Mouse (Mus musculus): Measurements from ENCODE around the gene H2-M10.6. TPM values are rescaled to one million over a fixed set of nuclear protein-coding genes. Genes with fewer than 3 reads are reported as not detected.
A peak's percentile ranks its signal among the peaks of the same experiment; 100 is the strongest.
"Not testable (repeated sequence)": the region's sequence is repeated elsewhere in the genome, so short reads cannot be mapped to it uniquely, and the experiment has no call there.

H2-M10.6 gene
- not detected in 2 replicates for polyA plus RNA-seq (2015; fragmentation: Nextera tagmentation; extraction: Ambion mirVana)

DNA sequence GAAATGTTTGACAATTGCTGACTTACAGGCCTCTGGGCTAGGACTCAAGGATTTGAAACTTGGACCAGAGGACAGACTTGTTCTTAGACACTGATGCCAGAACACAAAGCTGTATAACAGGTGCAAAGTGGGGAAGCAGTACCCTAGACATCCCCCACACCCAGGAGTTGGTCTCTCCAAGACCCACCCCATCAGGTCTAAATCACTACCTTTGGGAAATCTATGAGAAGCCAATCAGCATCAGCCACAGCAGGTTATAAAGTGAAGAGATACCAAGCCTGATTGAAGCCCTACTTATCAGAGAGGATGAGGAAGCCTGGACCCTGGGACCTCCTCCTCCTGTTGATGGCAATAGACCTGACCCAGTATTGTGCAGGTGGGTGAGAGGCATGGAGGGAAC lies at the start of gene H2-M10.6:
H2-M10.6 (plus strand) TSS at position 301 of the 400 bp plus-strand sequence.
- Histone ChIP-seq H3K9me3 (no peaks in the 10 kb centered on the region), H3K27ac (no peak within 1 kb of the TSS), H3K4me3 (no peak within 1 kb of the TSS), H3K36me3 (no peaks in the 10 kb centered on the region), H3K9ac (no peak within 1 kb of the TSS), H3K27me3 (no peaks in the 10 kb centered on the region), H3K4me2 (replicated peaks) (no peak within 1 kb of the TSS), H3K4me1 (no peaks in the 10 kb centered on the region)
- no peak for ATAC-seq (ENCODE audit: low FRiP score, low read depth)

DNA sequence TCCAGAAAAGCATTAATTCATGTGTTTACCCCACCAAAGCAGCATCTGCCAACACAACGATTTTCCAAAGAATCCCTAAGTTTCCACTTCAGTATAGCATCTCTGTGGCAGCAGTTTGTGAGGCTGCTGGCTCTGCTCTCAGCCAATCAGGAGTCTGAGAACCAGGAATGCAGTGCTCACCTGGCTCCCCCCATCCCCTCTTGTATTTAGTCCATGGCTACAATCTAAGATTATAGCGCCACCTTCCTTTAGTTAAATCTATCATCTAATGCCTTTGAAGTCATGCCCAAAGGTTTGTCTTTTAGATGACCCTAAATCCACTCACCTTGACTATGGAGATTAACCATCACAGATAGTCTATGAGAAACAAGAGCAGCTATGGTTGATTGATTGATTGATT lies 48.2 kb upstream of the H2-M10.6 start:
- Histone ChIP-seq H3K36me3 (no peaks in the 10 kb centered on the region), H3K4me2 (replicated peaks) (no peak overlapping the region), H3K27ac (no peak overlapping the region), H3K9me3 (no peaks in the 10 kb centered on the region), H3K9ac (no peak overlapping the region), H3K4me1 (no peaks in the 10 kb centered on the region), H3K4me3 (no peak overlapping the region), H3K27me3 (no peaks in the 10 kb centered on the region)
- 42% methylated on average over 2 of the region's 2 CpGs for WGBS
- no peak for ATAC-seq (ENCODE audit: low FRiP score, low read depth)

DNA sequence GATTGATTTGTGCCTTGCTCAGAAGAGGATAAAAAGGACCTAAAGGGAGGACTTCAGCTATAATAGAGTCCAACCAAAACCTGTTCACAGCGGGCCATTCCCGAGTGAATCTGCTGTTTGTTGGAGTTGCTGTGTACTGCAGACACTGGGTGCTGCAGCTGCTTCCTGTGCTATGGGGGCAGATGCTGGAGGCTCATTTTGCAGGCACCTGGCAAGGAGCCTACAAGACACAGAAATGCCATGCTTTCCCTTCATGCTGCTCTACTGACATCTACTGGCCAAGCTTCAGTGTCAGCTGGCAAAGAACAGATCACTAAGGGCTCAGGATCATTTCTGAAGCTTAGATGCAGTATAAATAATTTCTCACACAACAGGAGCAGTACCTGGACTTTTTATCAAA lies 47.7 kb upstream of the H2-M10.6 start:
- H3K9me3 ChIP-seq; H3K27me3 ChIP-seq; H3K4me1 ChIP-seq; H3K9ac ChIP-seq; ATAC-seq (ENCODE audit: low FRiP score, low read depth); H3K4me2 ChIP-seq (replicated peaks); H3K36me3 ChIP-seq; H3K27ac ChIP-seq; H3K4me3 ChIP-seq: not testable (repeated sequence)
- WGBS, result 15% methylated on average over 2 of the region's 2 CpGs

DNA sequence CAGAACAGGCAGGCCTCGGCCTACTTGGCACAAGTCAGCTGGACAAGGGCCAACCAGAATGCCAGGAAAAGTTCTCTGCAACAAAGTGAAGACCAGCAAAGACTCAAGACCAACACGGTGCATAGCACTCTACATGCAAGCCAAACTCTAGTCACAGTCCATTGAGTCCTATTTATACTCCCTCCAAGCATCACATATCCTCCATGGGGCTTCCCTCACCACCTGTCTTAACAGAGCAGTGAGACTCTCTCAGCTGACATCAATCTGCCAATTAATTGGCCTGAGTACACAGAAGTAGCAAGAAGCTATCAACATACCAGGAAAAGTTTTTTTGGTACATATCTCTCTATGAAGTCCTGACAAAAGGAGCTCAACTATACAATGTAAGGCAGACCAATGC lies 46.6 kb upstream of the H2-M10.6 start:
- not testable (repeated sequence) for H3K27me3 ChIP-seq; H3K9ac ChIP-seq; ATAC-seq (ENCODE audit: low FRiP score, low read depth); H3K36me3 ChIP-seq; H3K9me3 ChIP-seq; H3K4me1 ChIP-seq; H3K4me3 ChIP-seq; H3K4me2 ChIP-seq (replicated peaks); H3K27ac ChIP-seq
- 77% methylated on average over 2 of the region's 2 CpGs for WGBS

DNA sequence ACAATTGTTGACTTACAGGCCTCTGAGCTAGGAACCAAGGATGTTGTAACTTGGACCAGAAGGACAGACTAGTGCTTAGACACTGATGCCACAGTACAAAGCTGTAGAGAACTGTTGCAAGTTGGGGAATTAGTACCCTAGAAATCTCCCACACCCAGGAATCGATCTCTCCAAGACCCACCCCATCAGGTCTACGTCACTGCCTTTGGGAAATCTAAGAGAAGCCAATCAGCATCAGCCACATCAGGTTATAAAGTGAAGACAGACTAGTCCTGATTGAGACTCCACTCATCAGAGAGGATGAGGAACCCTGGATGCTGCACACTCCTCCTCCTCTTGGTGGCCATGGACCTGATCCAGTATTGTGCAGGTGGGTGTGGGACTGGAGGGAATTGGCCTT lies 39.4 kb upstream of the H2-M10.6 start, which contains the start of gene H2-M10.5:
H2-M10.5 (plus strand) TSS at position 301 of the 400 bp plus-strand sequence.
- ATAC-seq (ENCODE audit: low FRiP score, low read depth); H3K4me1 ChIP-seq; H3K4me2 ChIP-seq (replicated peaks); H3K9ac ChIP-seq; H3K9me3 ChIP-seq; H3K27ac ChIP-seq; H3K27me3 ChIP-seq; H3K4me3 ChIP-seq; H3K36me3 ChIP-seq: not testable (repeated sequence)
- WGBS, result 94% methylated on average over 2 of the region's 2 CpGs

DNA sequence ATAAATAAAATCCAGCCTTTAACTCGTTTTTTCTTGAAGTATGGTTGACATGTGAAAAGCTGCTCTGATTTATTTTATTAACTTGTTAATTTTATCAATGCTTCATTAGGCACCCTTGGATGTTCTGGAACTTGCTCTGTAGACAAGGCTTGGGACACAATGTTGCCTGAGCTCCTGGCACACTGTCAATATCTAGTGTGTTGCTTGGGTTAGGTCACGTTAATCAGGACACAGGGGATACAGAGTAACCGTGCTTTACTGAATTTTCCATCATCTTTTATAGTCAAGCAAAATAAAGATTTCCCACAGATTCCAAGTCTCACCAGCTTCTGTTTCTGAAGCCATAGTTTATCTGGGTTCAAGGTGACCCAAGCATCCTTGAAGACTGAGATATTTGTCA lies 30.4 kb upstream of the H2-M10.6 start:
- H3K4me2 ChIP-seq (replicated peaks), result no peak overlapping the region
- H3K9me3 ChIP-seq, result no peaks in the 10 kb centered on the region
- no peaks in the 10 kb centered on the region for H3K36me3 ChIP-seq
- 60% methylated on average over 3 of the region's 3 CpGs for WGBS
- no peak overlapping the region for H3K27ac ChIP-seq
- no peak overlapping the region for H3K4me3 ChIP-seq
- no peak overlapping the region for H3K9ac ChIP-seq
- no peaks in the 10 kb centered on the region for H3K27me3 ChIP-seq
- no peak for ATAC-seq (ENCODE audit: low FRiP score, low read depth)
- H3K4me1 ChIP-seq, result no peaks in the 10 kb centered on the region

DNA sequence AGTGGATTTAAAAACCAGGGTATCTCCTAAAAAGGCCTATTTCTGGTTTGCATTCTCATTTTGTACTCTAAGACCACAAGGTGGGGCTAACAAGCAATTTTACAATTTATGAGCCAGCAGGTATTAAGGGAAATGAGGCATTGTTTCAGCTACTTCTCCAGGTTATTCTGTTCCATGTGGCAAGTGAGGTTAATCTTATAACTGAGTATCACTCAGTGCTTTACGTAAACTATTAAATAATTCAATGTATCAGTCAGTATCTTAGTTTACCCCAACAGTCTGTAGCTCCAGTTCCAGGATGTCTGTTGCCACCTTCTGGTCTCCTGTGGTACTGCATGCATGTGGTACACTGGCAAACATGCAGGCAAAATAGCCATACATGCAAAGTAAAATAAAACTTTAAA lies 25.5 kb upstream of the H2-M10.6 start:
- not testable (repeated sequence) for H3K4me1 ChIP-seq; H3K36me3 ChIP-seq; H3K27ac ChIP-seq; H3K9me3 ChIP-seq; H3K27me3 ChIP-seq; H3K4me2 ChIP-seq (replicated peaks); H3K4me3 ChIP-seq; ATAC-seq (ENCODE audit: low FRiP score, low read depth); H3K9ac ChIP-seq
- 23% methylated on average over 1 of the region's 1 CpGs for WGBS

DNA sequence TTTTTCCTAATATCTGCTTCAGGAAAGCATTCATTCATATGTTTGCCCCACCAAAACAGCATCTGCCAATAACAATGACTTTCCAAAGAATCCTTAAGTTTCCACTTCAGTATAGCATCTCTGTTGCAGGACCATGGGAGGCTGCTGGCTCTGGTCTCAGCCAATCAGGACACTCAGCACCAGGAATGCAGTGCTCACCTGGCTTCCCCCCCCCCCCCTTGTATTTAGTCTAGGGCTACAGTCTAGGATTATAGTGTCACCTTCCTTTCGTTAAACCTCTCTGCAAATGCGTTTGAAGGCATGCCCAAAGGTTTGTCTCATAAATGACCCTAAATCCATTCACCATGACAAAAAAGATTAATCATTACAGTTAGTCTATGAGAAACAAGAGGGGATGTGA lies 23.6 kb upstream of the H2-M10.6 start:
- ATAC-seq (ENCODE audit: low FRiP score, low read depth), result no peak
- Histone ChIP-seq H3K9ac (no peak overlapping the region), H3K27ac (no peak overlapping the region), H3K9me3 (no peaks in the 10 kb centered on the region), H3K27me3 (no peaks in the 10 kb centered on the region), H3K4me2 (replicated peaks) (no peak overlapping the region), H3K36me3 (no peaks in the 10 kb centered on the region), H3K4me3 (no peak overlapping the region), H3K4me1 (no peaks in the 10 kb centered on the region)
- 72% methylated on average over 2 of the region's 2 CpGs for WGBS

DNA sequence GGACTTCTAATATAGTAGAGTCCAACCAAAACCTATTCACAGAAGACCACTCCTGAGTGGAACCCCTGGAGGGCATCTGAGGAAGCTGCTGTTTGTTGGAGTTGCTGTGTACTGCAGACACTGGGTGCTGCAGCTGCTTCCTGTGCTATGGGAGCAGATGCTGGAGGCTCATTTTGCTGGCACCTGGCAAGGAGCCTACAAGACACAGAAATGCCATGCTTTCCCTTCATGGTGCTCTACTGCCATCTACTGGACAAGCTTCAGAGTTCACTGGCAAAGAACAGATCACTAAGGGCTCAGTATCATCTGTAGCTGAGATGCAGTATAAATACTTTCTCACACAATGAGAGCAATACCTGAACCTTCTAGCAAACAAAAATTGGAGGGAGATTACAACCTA lies 23.2 kb upstream of the H2-M10.6 start:
- H3K27me3 ChIP-seq; H3K9me3 ChIP-seq; H3K4me1 ChIP-seq; H3K4me2 ChIP-seq (replicated peaks); H3K4me3 ChIP-seq; H3K27ac ChIP-seq; ATAC-seq (ENCODE audit: low FRiP score, low read depth); H3K9ac ChIP-seq; H3K36me3 ChIP-seq: not testable (repeated sequence)

DNA sequence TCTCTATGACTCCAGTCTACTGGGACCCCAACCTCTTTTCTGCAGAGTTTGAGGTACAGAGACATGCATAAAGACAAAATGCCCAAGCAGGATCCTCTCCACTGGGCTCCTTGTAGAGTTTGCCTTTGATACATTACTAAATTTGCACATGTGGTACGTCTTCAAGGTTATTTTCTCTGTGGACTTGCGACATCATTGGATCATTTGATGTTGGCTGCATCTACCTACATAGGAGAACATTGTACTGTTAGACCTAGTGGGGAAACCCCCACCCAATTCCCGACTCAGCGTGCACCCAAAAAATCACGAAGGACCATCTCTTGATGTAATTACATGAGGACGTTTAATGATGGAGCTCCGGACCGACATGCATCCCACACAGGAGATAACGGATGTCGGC lies 12.5 kb upstream of the H2-M10.6 start:
- H3K4me3 ChIP-seq, result no peak overlapping the region
- no peaks in the 10 kb centered on the region for H3K9me3 ChIP-seq
- no peaks in the 10 kb centered on the region for H3K4me1 ChIP-seq
- no peak overlapping the region for H3K9ac ChIP-seq
- WGBS, result 92% methylated on average over 10 of the region's 10 CpGs
- H3K27me3 ChIP-seq, result no peaks in the 10 kb centered on the region
- ATAC-seq (ENCODE audit: low FRiP score, low read depth), result no peak
- H3K27ac ChIP-seq, result no peak overlapping the region
- H3K4me2 ChIP-seq (replicated peaks), result no peak overlapping the region
- no peaks in the 10 kb centered on the region for H3K36me3 ChIP-seq

DNA sequence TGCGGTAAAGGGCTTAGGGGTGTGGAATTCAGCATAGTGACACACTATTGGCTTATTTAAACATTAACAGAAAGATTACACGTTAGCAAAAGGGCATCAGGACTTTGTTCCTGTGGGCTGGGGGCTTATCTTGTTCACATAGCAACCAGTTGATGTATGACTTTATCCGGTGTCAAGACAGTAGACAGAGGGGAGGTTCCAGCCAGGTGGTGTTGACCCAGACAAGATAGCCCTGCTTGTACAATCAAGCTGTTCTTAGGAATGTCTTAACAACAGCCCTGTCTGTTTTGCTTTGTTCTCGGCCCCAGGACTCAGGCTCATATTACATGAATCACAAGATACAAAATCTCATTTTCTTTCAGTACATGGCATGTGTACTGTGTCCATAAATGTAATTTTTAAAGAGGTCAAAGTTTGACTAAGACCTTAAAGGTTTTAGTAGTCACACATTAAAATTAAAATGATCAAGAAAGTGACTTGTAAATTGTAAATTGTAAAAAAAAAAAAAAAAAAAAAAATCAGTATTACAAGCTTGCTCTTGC lies 12.0 kb upstream of the H2-M10.6 start:
- H3K27me3 ChIP-seq; H3K4me2 ChIP-seq (replicated peaks); H3K36me3 ChIP-seq; H3K4me1 ChIP-seq; H3K9ac ChIP-seq; H3K4me3 ChIP-seq; H3K9me3 ChIP-seq; ATAC-seq (ENCODE audit: low FRiP score, low read depth); H3K27ac ChIP-seq: not testable (repeated sequence)
- WGBS, result 68% methylated on average over 4 of the region's 4 CpGs

DNA sequence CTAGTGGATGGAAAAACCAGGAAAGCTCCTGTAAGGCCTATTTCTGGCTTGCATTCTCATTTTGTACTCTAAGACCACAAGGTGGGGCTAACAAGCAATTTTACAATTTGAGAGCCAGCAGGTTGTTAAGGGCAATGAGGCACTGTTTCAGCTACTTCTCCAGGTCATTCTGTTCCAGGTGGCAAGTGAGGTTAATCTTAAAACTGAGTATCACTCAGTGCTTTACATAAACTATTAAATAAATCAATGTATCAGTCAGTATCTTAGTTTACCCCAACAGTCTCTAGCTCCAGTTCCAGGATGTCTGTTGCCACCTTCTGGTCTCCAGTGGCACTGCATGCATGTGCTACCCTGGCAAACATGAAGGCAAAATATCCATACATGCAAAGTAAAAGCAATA lies 12.0 kb downstream of the H2-M10.6 start:
- H3K9ac ChIP-seq, result no peak overlapping the region
- H3K27ac ChIP-seq, result no peak overlapping the region
- no peak overlapping the region for H3K4me3 ChIP-seq
- H3K9me3 ChIP-seq, result no peaks in the 10 kb centered on the region
- H3K36me3 ChIP-seq, result no peaks in the 10 kb centered on the region
- ATAC-seq (ENCODE audit: low FRiP score, low read depth), result peak; percentile 24; the same call in 1 of the 2 replicates
- H3K27me3 ChIP-seq, result no peaks in the 10 kb centered on the region
- no peaks in the 10 kb centered on the region for H3K4me1 ChIP-seq
- H3K4me2 ChIP-seq (replicated peaks), result no peak overlapping the region

DNA sequence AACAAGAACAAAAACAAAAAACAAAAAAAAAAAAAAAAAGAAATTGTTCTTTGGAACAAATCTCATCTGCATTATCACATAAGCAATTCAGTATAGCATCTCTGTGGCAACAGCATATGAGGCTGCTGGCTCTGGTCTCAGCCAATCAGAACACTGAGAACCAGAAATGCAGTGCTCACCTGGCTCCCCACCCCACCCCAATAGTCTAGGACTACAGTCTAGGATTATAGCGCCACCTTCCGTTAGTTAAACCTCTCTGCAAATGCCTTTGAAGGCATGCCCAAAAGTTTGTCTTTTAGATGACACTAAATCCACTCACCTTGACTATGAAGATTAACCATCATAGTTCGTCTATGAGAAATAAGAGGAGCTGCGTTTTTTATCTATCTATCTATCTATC lies 13.6 kb downstream of the H2-M10.6 start:
- no peak for ATAC-seq (ENCODE audit: low FRiP score, low read depth)

More for the DNA sequence above, 13.6 kb downstream of the H2-M10.6 start:
- H3K9me3 ChIP-seq, result no peaks in the 10 kb centered on the region
- H3K9ac ChIP-seq, result no peak overlapping the region
- H3K4me2 ChIP-seq (replicated peaks), result no peak overlapping the region
- H3K4me1 ChIP-seq, result no peaks in the 10 kb centered on the region
- no peaks in the 10 kb centered on the region for H3K27me3 ChIP-seq
- no peaks in the 10 kb centered on the region for H3K36me3 ChIP-seq
- H3K4me3 ChIP-seq, result no peak overlapping the region
- no peak overlapping the region for H3K27ac ChIP-seq
- 27% methylated on average over 4 of the region's 4 CpGs for WGBS

Data from limb, embryonic 13.5 days (tissue).